Mouse (Mus musculus): ENCODE results near the gene Nsl1. TPM values are rescaled to one million over a fixed set of nuclear protein-coding genes. Genes with fewer than 3 reads are reported as not detected.

The Nsl1 gene
- 0.12 TPM for polyA plus RNA-seq (2014; fragmentation: Illumina TruSeq; extraction: RNeasy Lipid Tissue Mini Kit (QIAGEN cat#74804); ENCODE audit: low read depth, low replicate concordance)

DNA sequence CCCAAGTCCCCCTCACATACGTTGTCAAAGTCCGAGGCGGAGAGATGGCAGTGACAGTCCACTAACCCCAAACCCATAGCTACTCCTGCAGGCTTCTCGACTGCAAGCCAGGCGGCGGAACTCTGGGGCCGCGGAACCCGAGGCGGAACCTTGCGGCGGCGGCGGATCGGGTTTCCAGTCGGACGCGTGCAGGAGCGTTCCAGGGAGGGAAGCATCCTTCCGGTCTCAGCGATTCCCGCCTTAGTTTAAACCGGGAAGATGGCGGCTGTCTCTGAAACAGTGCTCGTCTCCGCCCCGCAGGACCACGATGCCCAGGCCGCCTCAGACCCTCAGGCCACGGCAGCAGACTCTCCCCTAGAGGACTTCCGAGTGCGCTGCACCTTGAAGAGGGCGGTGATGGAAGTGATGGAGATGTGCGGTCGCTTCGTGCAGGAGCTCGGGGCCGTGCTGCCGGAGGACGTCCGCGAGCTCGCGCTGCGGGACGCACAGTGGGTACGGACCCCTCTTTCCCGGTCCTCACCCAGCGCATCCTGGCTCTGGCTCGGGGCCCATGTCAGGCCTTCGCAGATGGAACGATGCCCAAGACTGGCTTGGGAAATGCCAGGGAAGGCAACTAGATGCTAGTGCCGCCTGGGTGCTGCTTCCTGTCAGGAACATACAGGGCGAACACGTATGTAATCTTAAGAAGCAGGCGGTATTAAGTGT is at the start of gene Nsl1, which contains the start of gene Tatdn3:
Nsl1 (plus strand) TSS at position 232 of the 705 bp plus-strand sequence.
Tatdn3 (minus strand) TSS at position 152 of the 705 bp plus-strand sequence.

GRCm38 (mm10) chr1:191026021-191026713 is 36.6 kb upstream of the Nsl1 start, which contains the start of gene Flvcr1:
Gene Flvcr1 (minus strand): TSS chr1:191026158.

DNA sequence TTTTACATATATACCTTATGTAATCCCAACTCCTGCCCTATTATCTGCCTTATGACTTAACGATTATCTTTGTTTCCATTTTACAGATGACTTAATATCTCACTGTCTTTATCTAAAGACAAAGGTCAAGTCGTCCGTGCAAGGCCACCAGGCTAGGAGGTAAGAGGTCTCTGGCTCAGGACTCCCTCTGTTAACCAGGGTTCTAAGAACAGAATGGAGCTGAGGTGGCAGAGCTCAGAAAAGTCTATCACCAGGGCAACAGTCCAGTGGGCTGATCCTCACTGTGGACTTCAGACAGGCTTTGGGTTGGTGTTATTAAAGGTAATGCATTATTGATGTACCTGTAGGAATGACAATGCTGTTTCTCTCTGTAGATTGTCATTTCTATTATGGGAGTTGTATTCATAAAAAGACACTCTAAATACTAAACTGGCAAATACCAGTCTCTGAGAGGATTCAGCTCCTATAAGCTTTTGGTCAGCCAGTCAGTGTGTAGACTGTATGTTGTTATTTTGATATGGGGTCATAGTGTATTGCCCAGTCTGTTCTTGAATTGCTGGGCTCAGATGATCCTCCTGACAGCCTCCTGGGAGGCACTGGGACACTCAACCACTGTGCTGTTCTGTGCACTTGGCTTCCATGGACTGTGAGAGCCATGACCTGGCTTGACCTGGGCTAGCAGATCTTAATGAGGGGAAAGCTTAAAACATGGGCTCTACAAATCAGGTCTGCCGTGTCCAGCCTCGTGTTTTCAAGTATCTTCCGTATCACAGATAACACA is 26.1 kb upstream of the Nsl1 start, which contains the start of gene Spata45:
Spata45 (plus strand) TSS at position 86 of the 781 bp plus-strand sequence.

GRCm38 (mm10) chr1:191097802-191098747 is 35.3 kb downstream of the Nsl1 start, which contains the start of gene Batf3:
Gene Batf3 (plus strand): TSS chr1:191097847.

Other genes starting within 250 kb of the Nsl1 start
- gene Rps6kc1, start 151.2 kb upstream of the Nsl1 start, polyA plus RNA-seq (2014; fragmentation: Illumina TruSeq; extraction: RNeasy Lipid Tissue Mini Kit (QIAGEN cat#74804); ENCODE audit: low read depth, low replicate concordance): 4.0 TPM
- 53.8 TPM for gene Angel2, start 137.9 kb upstream of the Nsl1 start, polyA plus RNA-seq (2014; fragmentation: Illumina TruSeq; extraction: RNeasy Lipid Tissue Mini Kit (QIAGEN cat#74804); ENCODE audit: low read depth, low replicate concordance)
- 0.20 TPM for gene Vash2, start 83.7 kb upstream of the Nsl1 start, polyA plus RNA-seq (2014; fragmentation: Illumina TruSeq; extraction: RNeasy Lipid Tissue Mini Kit (QIAGEN cat#74804); ENCODE audit: low read depth, low replicate concordance)
- gene Flvcr1, start 36.9 kb upstream of the Nsl1 start, polyA plus RNA-seq (2014; fragmentation: Illumina TruSeq; extraction: RNeasy Lipid Tissue Mini Kit (QIAGEN cat#74804); ENCODE audit: low read depth, low replicate concordance): 43.9 TPM
- gene Spata45, start 26.4 kb upstream of the Nsl1 start, polyA plus RNA-seq (2014; fragmentation: Illumina TruSeq; extraction: RNeasy Lipid Tissue Mini Kit (QIAGEN cat#74804); ENCODE audit: low read depth, low replicate concordance): not detected
- gene Tatdn3, start 80 bp upstream of the Nsl1 start, polyA plus RNA-seq (2014; fragmentation: Illumina TruSeq; extraction: RNeasy Lipid Tissue Mini Kit (QIAGEN cat#74804); ENCODE audit: low read depth, low replicate concordance): 15.2 TPM
- gene Batf3, start 34.8 kb downstream of the Nsl1 start, polyA plus RNA-seq (2014; fragmentation: Illumina TruSeq; extraction: RNeasy Lipid Tissue Mini Kit (QIAGEN cat#74804); ENCODE audit: low read depth, low replicate concordance): not detected
- not detected for gene Fam71a, start 101.8 kb downstream of the Nsl1 start, polyA plus RNA-seq (2014; fragmentation: Illumina TruSeq; extraction: RNeasy Lipid Tissue Mini Kit (QIAGEN cat#74804); ENCODE audit: low read depth, low replicate concordance)
- gene Atf3, start 155.0 kb downstream of the Nsl1 start, polyA plus RNA-seq (2014; fragmentation: Illumina TruSeq; extraction: RNeasy Lipid Tissue Mini Kit (QIAGEN cat#74804); ENCODE audit: low read depth, low replicate concordance): 1.1 TPM